Mouse (Mus musculus) hematopoietic stem cell, adult 5-6 weeks (primary cell): ENCODE data around the gene Socs2. TPM values are rescaled to one million over a fixed set of nuclear protein-coding genes. Genes with fewer than 3 reads are reported as not detected.

ENCODE experiments used
- ATAC-seq, 2 experiments: fragments of 125-278 bp in 1 of 2; replicated peaks in 1 of 2; 2 replicates each; pipeline ENCODE4 v1.8.0; 2016 to 2017; ENCODE audit warnings: inconsistent platforms in 2 of 2, mild to moderate bottlenecking in 2 of 2, moderate number of reproducible peaks in 2 of 2, low read depth in 1 of 2, moderate TSS enrichment in 1 of 2; ENCODE audit not compliant: low FRiP score in 2 of 2, poor library complexity in 2 of 2, severe bottlenecking in 2 of 2, insufficient read depth in 1 of 2, low TSS enrichment in 1 of 2
- total RNA-seq: library from RNA; stranded (forward); fragments of 172-1452, 232-1000 nt; gene quantifications from 2 replicates; pipeline ENCODE4 v1.2.3, GENCODE M21; 2017

The Socs2 gene
- total RNA-seq, result 1.5 and 3.8 TPM in 2 replicates

- ATAC-seq, result peak; percentile 26 to 44; a peak in 3 of 4 replicates
Measured at GRCm38 (mm10) chr10:95416685-95417495, at the start of gene Socs2. TSS of gene Socs2 (minus strand) at chr10:95417180.

- ATAC-seq, result no peak
Measured at GRCm38 (mm10) chr10:95465485-95465896, 48.5 kb upstream of the Socs2 start.

- no peak for ATAC-seq
Measured at GRCm38 (mm10) chr10:95464527-95464926, 47.5 kb upstream of the Socs2 start.

GRCm38 (mm10) chr10:95462231-95462630 lies 45.3 kb upstream of the Socs2 start:
- ATAC-seq, result no peak

GRCm38 (mm10) chr10:95461053-95461553 lies 44.1 kb upstream of the Socs2 start:
- no peak for ATAC-seq

- no peak for ATAC-seq
Measured at GRCm38 (mm10) chr10:95458050-95458806, 41.2 kb upstream of the Socs2 start.

GRCm38 (mm10) chr10:95457367-95458049 lies 40.5 kb upstream of the Socs2 start:
- no peak for ATAC-seq

GRCm38 (mm10) chr10:95456103-95456502 lies 39.1 kb upstream of the Socs2 start:
- ATAC-seq, result no peak

GRCm38 (mm10) chr10:95453282-95453681 lies 36.3 kb upstream of the Socs2 start:
- no peak for ATAC-seq

GRCm38 (mm10) chr10:95449033-95449432 lies 32.1 kb upstream of the Socs2 start:
- no peak for ATAC-seq

- ATAC-seq, result no peak
Measured at GRCm38 (mm10) chr10:95447954-95448353, 31.0 kb upstream of the Socs2 start.

- no peak for ATAC-seq
Measured at GRCm38 (mm10) chr10:95445104-95446056, 28.4 kb upstream of the Socs2 start.

GRCm38 (mm10) chr10:95442334-95442733 lies 25.4 kb upstream of the Socs2 start:
- ATAC-seq, result no peak

GRCm38 (mm10) chr10:95440566-95440965 lies 23.6 kb upstream of the Socs2 start:
- ATAC-seq, result no peak

- ATAC-seq, result no peak
Measured at GRCm38 (mm10) chr10:95439718-95440339, 22.8 kb upstream of the Socs2 start.

- ATAC-seq, result no peak
Measured at GRCm38 (mm10) chr10:95438941-95439340, 22.0 kb upstream of the Socs2 start.
